Mouse (Mus musculus) liver, embryonic 15.5 days (tissue): ENCODE results near the gene Pced1b. TPM values are rescaled to one million over a fixed set of nuclear protein-coding genes. Genes with fewer than 3 reads are reported as not detected.
"Not testable (repeated sequence)": the region's sequence is repeated elsewhere in the genome, so short reads cannot be mapped to it uniquely, and the experiment has no call there.

ENCODE experiments used
- ATAC-seq: fragments of 200-750 bp; cut with Nextera tagmentation; 2 replicates; pipeline ENCODE4 v1.8.0; 2017; ENCODE audit warnings: moderate number of reproducible peaks, mild to moderate bottlenecking, moderate library complexity; ENCODE audit not compliant: insufficient read depth
- H3K27ac ChIP-seq: fragments of 300-500 bp; sonication (generic); replicated peaks from 2 replicates; pipeline ENCODE4 v1.5.1; 2015; ENCODE audit warnings: mild to moderate bottlenecking, inconsistent platforms
- H3K27me3 ChIP-seq: fragments of 300-500 bp; sonication (generic); 2 replicates; pipeline ENCODE4 v1.6.1; 2015; ENCODE audit warnings: mild to moderate bottlenecking, inconsistent platforms
- H3K36me3 ChIP-seq: fragments of 300-500 bp; sonication (generic); replicated peaks from 2 replicates; pipeline ENCODE4 v1.6.1; 2015; ENCODE audit warnings: moderate library complexity, mild to moderate bottlenecking, inconsistent platforms
- H3K4me1 ChIP-seq: fragments of 300-500 bp; sonication (generic); replicated peaks from 2 replicates; pipeline ENCODE4 v1.6.1; 2015; ENCODE audit warnings: inconsistent platforms
- H3K4me2 ChIP-seq: fragments of 300-500 bp; sonication (generic); 2 replicates; pipeline ENCODE4 v1.6.1; 2015; ENCODE audit warnings: moderate library complexity, mild to moderate bottlenecking, inconsistent platforms
- H3K4me3 ChIP-seq: fragments of 300-500 bp; sonication (generic); replicated peaks from 2 replicates; pipeline ENCODE4 v1.5.1; 2015; ENCODE audit warnings: mild to moderate bottlenecking, inconsistent platforms
- H3K9ac ChIP-seq: fragments of 300-500 bp; sonication (generic); 2 replicates; pipeline ENCODE4 v1.6.1; 2015; ENCODE audit warnings: moderate library complexity, mild to moderate bottlenecking, inconsistent platforms
- H3K9me3 ChIP-seq: fragments of 300-500 bp; sonication (generic); replicated peaks from 2 replicates; pipeline ENCODE4 v1.6.1; 2016; ENCODE audit warnings: inconsistent platforms
- WGBS: fragments of 180-500 bp; shearing (Covaris S2); methylation state at CpG from one replicate; pipeline ENCODE4 v1.1.7; 2015; ENCODE audit warnings: mixed read lengths; ENCODE audit not compliant: insufficient replicate concordance; 5-methylcytosine and 5-hydroxymethylcytosine counted together
- polyA plus RNA-seq: library from polyadenylated mRNA; unstranded; fragments of >200 nt; fragmentation: Nextera tagmentation; extraction: Ambion mirVana; gene quantifications from 2 replicates; pipeline ENCODE4 v1.2.1, GENCODE M21; 2015

Pced1b gene
- polyA plus RNA-seq, 1 experiment from 2014 or later: 3.5 TPM

- Histone ChIP-seq H3K9ac (peak overlapping the region; percentile 53), H3K27ac (peak overlapping the region; percentile 80), H3K4me3 (peak overlapping the region; percentile 59), H3K4me2 (peak overlapping the region; percentile 72), H3K9me3 (no peaks in the 10 kb centered on the region), H3K36me3 (0 out of 2 replicates have a peak, but pooled peaks cover 11% of the 10 kb centered on the region), H3K4me1 (peaks cover 48% of the 10 kb centered on the region), H3K27me3 (no peaks in the 10 kb centered on the region)
- 20% methylated on average over 23 of the region's 23 CpGs for WGBS
- ATAC-seq: peak; percentile 89
Measured at GRCm38 (mm10) chr15:97360842-97361770, 114.2 kb downstream of the Pced1b start.

DNA sequence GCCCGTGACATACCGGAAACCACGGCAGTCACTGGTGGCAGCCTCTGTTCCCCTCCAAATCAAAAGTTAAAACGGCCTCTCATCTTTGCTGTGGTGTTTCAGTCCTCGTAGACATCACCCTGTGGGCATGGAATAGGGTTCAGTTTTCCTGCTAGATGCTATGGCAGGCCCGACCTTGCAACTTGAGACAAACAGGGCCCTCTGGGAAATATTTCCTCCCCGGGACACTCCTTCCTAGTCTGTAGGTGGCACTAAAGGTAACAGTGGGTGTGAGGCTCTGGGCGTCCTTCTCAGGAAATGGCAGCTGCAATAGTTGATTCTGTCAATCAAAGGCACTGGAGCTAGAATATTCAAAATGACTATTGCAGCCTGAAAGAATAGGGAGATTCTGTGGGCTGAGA is 114.9 kb downstream of the Pced1b start:
- Histone ChIP-seq H3K9ac (peak overlapping the region; percentile 53), H3K36me3 (0 out of 2 replicates have a peak, but pooled peaks cover 11% of the 10 kb centered on the region), H3K9me3 (no peaks in the 10 kb centered on the region), H3K4me2 (peak overlapping the region; percentile 72), H3K4me3 (peak overlapping the region; percentile 59), H3K27ac (peak overlapping the region; percentile 80), H3K4me1 (peaks cover 55% of the 10 kb centered on the region), H3K27me3 (no peaks in the 10 kb centered on the region)
- peak; percentile 66 for ATAC-seq
- 10% methylated on average over 8 of the region's 8 CpGs for WGBS

DNA sequence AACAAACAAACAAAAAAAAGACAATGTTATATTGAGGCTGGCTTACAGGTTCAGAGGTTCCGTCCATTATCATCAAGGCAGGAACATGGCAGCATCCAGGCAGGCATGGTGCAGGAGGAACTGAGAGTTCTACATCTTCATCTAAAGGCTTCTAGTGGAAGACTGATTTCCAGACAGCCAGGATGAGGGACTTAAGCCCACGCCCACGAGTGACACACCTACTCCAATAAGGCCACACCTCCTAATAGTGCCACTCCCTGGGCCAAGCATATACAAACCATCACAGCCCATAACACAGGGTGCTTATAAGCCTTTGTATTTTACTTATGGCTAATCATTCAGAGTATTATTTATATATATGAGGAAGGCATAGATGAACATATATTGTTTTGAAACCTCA is 117.4 kb downstream of the Pced1b start:
- 57% methylated on average over 3 of the region's 3 CpGs for WGBS
- Histone ChIP-seq H3K36me3 (peaks cover 11% of the 10 kb centered on the region; the same call in 1 of the 2 replicates), H3K4me1 (peaks cover 67% of the 10 kb centered on the region), H3K4me3 (peak overlapping the region; percentile 15), H3K4me2 (peak overlapping the region; percentile 72)
- not testable (repeated sequence) for H3K27me3 ChIP-seq, H3K9ac ChIP-seq, H3K27ac ChIP-seq, H3K9me3 ChIP-seq
- 0 out of 2 replicates have a peak, but pooled peaks have one; percentile 19 for ATAC-seq

GRCm38 (mm10) chr15:97364968-97365367 is 118.1 kb downstream of the Pced1b start:
- Histone ChIP-seq H3K27ac (0 out of 2 replicates have a peak overlapping the region, but pooled peaks have one; percentile 20), H3K36me3 (peaks cover 11% of the 10 kb centered on the region; the same call in 1 of the 2 replicates)
- 90% methylated on average over 8 of the region's 8 CpGs for whole genome bisulfite sequencing

DNA sequence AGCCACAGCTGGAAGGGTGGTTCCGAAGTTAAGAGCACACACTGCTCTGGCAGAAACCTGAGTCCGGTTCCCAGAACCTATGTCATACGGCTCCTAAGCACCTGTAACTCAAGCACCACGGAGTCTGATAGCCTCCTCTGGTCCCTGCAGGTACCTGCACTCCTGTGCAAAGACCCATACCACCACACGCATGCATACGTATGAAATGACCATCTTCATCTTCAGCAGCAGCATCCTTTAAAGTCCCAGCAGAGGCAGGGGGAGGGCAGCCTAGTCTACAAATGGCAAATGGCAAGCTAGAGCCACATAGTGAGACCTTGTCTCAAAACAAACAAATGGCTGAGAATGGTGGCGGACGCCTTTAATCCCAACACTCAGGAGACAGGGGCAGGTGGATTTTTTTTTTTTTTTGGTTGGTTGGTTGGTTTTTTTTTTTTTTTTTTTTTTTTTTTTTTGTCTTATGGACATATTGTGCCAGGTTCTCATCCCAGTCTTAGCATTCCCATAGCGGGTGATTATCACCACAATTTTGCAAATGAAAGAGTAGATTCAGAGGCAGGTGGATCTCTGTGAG is 121.2 kb downstream of the Pced1b start:
- 81% methylated on average over 9 of the region's 9 CpGs for whole genome bisulfite sequencing
- Histone ChIP-seq H3K27me3 (no peaks in the 10 kb centered on the region), H3K4me3 (no peak overlapping the region), H3K4me1 (peaks cover 50% of the 10 kb centered on the region), H3K27ac (no peak overlapping the region; the same call in 1 of the 2 replicates), H3K36me3 (peaks cover 11% of the 10 kb centered on the region; the same call in 1 of the 2 replicates), H3K4me2 (no peak overlapping the region), H3K9me3 (no peaks in the 10 kb centered on the region), H3K9ac (no peak overlapping the region)
- ATAC-seq: no peak

More at GRCm38 (mm10) chr15:97364968-97365367, 118.1 kb downstream of the Pced1b start:
- no peak overlapping the region for H3K4me2 ChIP-seq
- no peak overlapping the region for H3K9ac ChIP-seq
- ATAC-seq: no peak
- peaks cover 67% of the 10 kb centered on the region for H3K4me1 ChIP-seq
- no peaks in the 10 kb centered on the region for H3K27me3 ChIP-seq
- H3K9me3 ChIP-seq: no peaks in the 10 kb centered on the region
- no peak overlapping the region for H3K4me3 ChIP-seq

GRCm38 (mm10) chr15:97368631-97369030 is 121.7 kb downstream of the Pced1b start:
- H3K27ac ChIP-seq: no peak overlapping the region
- H3K4me1 ChIP-seq: peaks cover 50% of the 10 kb centered on the region
- H3K9me3 ChIP-seq: no peaks in the 10 kb centered on the region
- H3K36me3 ChIP-seq: peaks cover 11% of the 10 kb centered on the region; the same call in 1 of the 2 replicates
- 81% methylated on average over 7 of the region's 7 CpGs for WGBS
- no peak for ATAC-seq
- no peaks in the 10 kb centered on the region for H3K27me3 ChIP-seq
- H3K4me3 ChIP-seq: no peak overlapping the region
- H3K4me2 ChIP-seq: no peak overlapping the region
- no peak overlapping the region for H3K9ac ChIP-seq

- 86% methylated on average over 10 of the region's 10 CpGs for WGBS
- Histone ChIP-seq H3K27ac (no peak overlapping the region), H3K4me3 (no peak overlapping the region), H3K9me3 (no peaks in the 10 kb centered on the region), H3K36me3 (peaks cover 11% of the 10 kb centered on the region; the same call in 1 of the 2 replicates), H3K4me1 (peaks cover 50% of the 10 kb centered on the region), H3K4me2 (no peak overlapping the region), H3K27me3 (no peaks in the 10 kb centered on the region), H3K9ac (no peak overlapping the region)
- ATAC-seq: no peak
Measured at GRCm38 (mm10) chr15:97369144-97369543, 122.2 kb downstream of the Pced1b start.

GRCm38 (mm10) chr15:97370880-97371279 is 124.0 kb downstream of the Pced1b start:
- H3K4me3 ChIP-seq: no peak overlapping the region
- no peaks in the 10 kb centered on the region for H3K27me3 ChIP-seq
- WGBS: 87% methylated on average over 7 of the region's 7 CpGs
- no peak overlapping the region for H3K27ac ChIP-seq
- H3K4me1 ChIP-seq: peaks cover 56% of the 10 kb centered on the region
- H3K9ac ChIP-seq: no peak overlapping the region
- no peaks in the 10 kb centered on the region for H3K9me3 ChIP-seq
- no peak overlapping the region for H3K4me2 ChIP-seq
- peaks cover under 1% of the 10 kb centered on the region; the same call in 1 of the 2 replicates for H3K36me3 ChIP-seq
- no peak for ATAC-seq

GRCm38 (mm10) chr15:97372043-97372442 is 125.1 kb downstream of the Pced1b start:
- H3K4me3 ChIP-seq, ATAC-seq, H3K27ac ChIP-seq, H3K36me3 ChIP-seq, H3K9me3 ChIP-seq, H3K27me3 ChIP-seq, H3K4me2 ChIP-seq, H3K9ac ChIP-seq: not testable (repeated sequence)
- peaks cover 59% of the 10 kb centered on the region for H3K4me1 ChIP-seq
- 52% methylated on average over 3 of the region's 3 CpGs for WGBS

DNA sequence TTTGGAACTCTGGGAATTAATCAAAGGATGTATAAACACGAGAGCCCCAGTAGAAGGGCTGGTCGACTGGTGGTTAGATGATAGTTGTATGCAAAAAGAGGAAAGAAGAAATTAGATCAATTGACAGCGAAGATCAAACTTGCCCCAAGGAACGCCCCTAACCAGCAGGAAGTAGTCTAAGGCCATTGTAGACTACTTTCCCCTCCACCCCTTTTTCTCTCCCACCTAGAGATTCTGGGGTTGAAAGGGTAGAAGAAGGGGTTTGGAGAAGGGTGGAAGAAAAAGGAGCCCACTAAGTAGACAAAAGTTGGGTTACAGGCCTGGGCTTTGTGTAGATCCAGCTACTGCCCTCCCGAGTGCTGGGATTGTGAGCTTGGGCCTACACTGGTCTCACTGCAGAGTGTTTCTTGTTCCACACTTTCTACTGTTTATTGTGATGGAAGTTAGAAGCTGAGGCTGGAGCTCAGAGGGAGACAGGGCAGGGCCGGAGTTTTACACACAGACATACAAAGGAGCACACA is 125.8 kb downstream of the Pced1b start:
- Histone ChIP-seq H3K4me3 (no peak overlapping the region), H3K27ac (0 out of 2 replicates have a peak overlapping the region, but pooled peaks have one; percentile 1), H3K4me1 (peaks cover 60% of the 10 kb centered on the region), H3K9me3 (no peaks in the 10 kb centered on the region), H3K4me2 (no peak overlapping the region), H3K27me3 (no peaks in the 10 kb centered on the region), H3K36me3 (no peaks in the 10 kb centered on the region; the same call in 1 of the 2 replicates), H3K9ac (no peak overlapping the region)
- ATAC-seq: no peak
- WGBS: 52% methylated on average over 6 of the region's 6 CpGs
